Mouse (Mus musculus) midbrain, embryonic 10.5 days (tissue): ENCODE measurements around the gene A730015C16Rik. TPM values are rescaled to one million over a fixed set of nuclear protein-coding genes. Genes with fewer than 3 reads are reported as not detected.

Experiments
- DNase-seq: peaks from one replicate; pipeline ENCODE4 v3.0.0-alpha.2; 2017; ENCODE audit warnings: low spot score
- H3K27ac ChIP-seq: fragments of 300-500 bp; sonication (generic); replicated peaks from 2 replicates; pipeline ENCODE4 v1.5.1; 2016; ENCODE audit warnings: mild to moderate bottlenecking
- H3K27me3 ChIP-seq: fragments of 300-500 bp; sonication (generic); 2 replicates; pipeline ENCODE4 v1.6.1; 2016; ENCODE audit warnings: low read depth, mild to moderate bottlenecking; ENCODE audit not compliant: poor library complexity, severe bottlenecking
- H3K36me3 ChIP-seq: fragments of 300-500 bp; sonication (generic); 2 replicates; pipeline ENCODE4 v1.6.1; 2016; ENCODE audit warnings: mild to moderate bottlenecking, moderate library complexity
- H3K4me1 ChIP-seq: fragments of 300-500 bp; sonication (generic); 2 replicates; pipeline ENCODE4 v1.6.1; 2016
- H3K4me3 ChIP-seq: fragments of 300-500 bp; sonication (generic); 2 replicates; pipeline ENCODE4 v1.5.1; 2016; ENCODE audit warnings: mild to moderate bottlenecking, moderate library complexity
- H3K9me3 ChIP-seq: fragments of 300-500 bp; sonication (generic); replicated peaks from 2 replicates; pipeline ENCODE4 v1.6.1; 2016; ENCODE audit warnings: mild to moderate bottlenecking
- WGBS: fragments of 180-500 bp; shearing (Covaris S2); methylation state at CpG from one replicate; pipeline ENCODE4 v1.1.7; 2016; 5-methylcytosine and 5-hydroxymethylcytosine counted together
- polyA plus RNA-seq: library from polyadenylated mRNA; unstranded; fragments of >200 nt; fragmentation: Nextera tagmentation; extraction: Ambion mirVana; gene quantifications from 2 replicates; pipeline ENCODE4 v1.2.1, GENCODE M21; 2016

Gene A730015C16Rik
- 1.5 and 1.8 TPM in 2 replicates for polyA plus RNA-seq

- Histone ChIP-seq H3K4me1 (peaks cover 33% of the 10 kb centered on the region), H3K36me3 (peaks cover 32% of the 10 kb centered on the region), H3K4me3 (peak within 1 kb of the TSS; percentile 91), H3K27ac (peak within 1 kb of the TSS; percentile 86), H3K9me3 (no peaks in the 10 kb centered on the region), H3K27me3 (no peaks in the 10 kb centered on the region)
- no peak for DNase-seq
- WGBS, result 15% methylated on average over 20 of the region's 20 CpGs
Observed at GRCm38 (mm10) chr4:108848505-108848848, at the start of gene A730015C16Rik. TSS of gene A730015C16Rik (minus strand) at chr4:108848619.

DNA sequence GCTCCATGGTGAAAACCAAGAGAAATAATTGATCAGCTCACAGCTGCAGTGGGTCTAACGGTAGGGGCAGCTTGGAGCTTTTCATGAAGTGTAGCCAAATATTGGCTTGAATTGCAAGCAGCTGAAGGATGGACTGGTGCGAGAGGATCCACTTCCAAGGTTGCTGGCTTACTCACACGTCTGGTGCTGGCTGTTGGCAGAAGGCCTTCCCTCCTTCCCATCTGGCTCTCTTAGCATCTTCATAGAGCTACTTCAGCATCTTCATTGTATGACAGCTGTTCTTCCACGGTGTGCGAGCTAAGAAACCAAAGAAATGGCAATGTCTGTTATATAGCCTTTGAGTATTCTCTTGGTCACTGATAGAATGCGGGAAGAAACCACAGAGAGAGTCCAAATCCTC is 42.5 kb upstream of the A730015C16Rik start:
- Histone ChIP-seq H3K27ac (no peak overlapping the region), H3K27me3 (no peaks in the 10 kb centered on the region), H3K36me3 (no peaks in the 10 kb centered on the region), H3K4me1 (peaks cover 5% of the 10 kb centered on the region; the same call in 1 of the 2 replicates), H3K9me3 (no peaks in the 10 kb centered on the region), H3K4me3 (no peak overlapping the region)
- 91% methylated on average over 6 of the region's 6 CpGs for WGBS
- DNase-seq, result no peak

- H3K9me3 ChIP-seq, result no peaks in the 10 kb centered on the region
- no peaks in the 10 kb centered on the region for H3K27me3 ChIP-seq
- WGBS, result 89% methylated on average over 4 of the region's 4 CpGs
- no peaks in the 10 kb centered on the region for H3K36me3 ChIP-seq
- no peak for DNase-seq
- 0 out of 2 replicates have a peak, but pooled peaks cover 4% of the 10 kb centered on the region for H3K4me1 ChIP-seq
- no peak overlapping the region for H3K4me3 ChIP-seq
- H3K27ac ChIP-seq, result no peak overlapping the region
Observed at GRCm38 (mm10) chr4:108887456-108887855, 39.0 kb upstream of the A730015C16Rik start.

GRCm38 (mm10) chr4:108883815-108884214 is 35.4 kb upstream of the A730015C16Rik start:
- H3K9me3 ChIP-seq, result no peaks in the 10 kb centered on the region
- H3K36me3 ChIP-seq, result no peaks in the 10 kb centered on the region
- 73% methylated on average over 13 of the region's 13 CpGs for WGBS
- peaks cover 17% of the 10 kb centered on the region for H3K4me1 ChIP-seq
- H3K27ac ChIP-seq, result no peak overlapping the region
- peak; percentile 18 for DNase-seq
- peaks cover 17% of the 10 kb centered on the region for H3K27me3 ChIP-seq
- no peak overlapping the region for H3K4me3 ChIP-seq

DNA sequence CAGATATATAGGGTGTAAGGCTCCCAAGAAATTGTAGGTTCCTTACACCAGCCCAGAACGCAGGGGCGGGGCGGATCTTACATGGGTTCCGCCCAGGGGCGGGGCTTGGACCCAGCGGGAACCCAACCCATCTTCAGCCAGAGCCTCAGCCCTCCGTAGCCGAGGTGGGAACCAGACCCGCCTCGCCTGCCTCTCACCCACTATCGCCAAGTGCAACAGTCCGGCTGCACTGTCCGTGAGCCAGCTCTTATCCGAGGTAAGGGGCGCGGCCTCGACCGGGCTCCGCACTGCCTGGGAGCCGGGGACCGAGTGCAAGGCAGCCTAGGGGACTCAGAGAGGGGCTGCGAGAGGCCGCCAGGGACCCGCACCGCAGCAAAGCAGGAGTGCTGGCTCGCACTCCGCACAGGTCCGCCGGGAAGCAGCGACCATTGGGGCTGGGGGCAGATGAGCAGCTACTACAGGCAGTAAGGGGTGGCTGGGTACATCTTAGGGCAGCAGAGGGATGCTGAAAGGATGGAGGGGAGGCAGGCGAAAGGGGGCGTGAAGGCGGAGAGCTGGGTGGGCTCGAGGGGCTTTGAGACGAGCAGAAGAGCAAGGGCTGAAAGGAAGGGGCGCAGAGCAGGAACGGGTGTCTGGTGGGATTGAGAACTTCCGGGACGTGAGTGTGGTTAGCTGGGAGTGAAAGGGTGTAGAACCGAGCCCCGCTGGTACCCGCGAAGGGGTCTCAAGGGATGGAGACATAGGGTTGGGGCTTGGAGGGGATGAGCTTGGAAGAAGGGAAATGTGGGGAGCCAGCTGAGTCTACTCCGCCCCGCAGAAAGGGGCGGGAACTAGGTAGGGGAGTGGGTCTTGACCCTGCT is 30.8 kb upstream of the A730015C16Rik start, which contains the start of gene Rab3b:
Gene Rab3b, plus strand, starts transcription at position 101 of the 860 bp plus-strand sequence.
- Histone ChIP-seq H3K36me3 (no peaks in the 10 kb centered on the region), H3K4me1 (peaks cover 17% of the 10 kb centered on the region), H3K27ac (peak within 1 kb of the TSS; percentile 74), H3K9me3 (no peaks in the 10 kb centered on the region), H3K4me3 (peak within 1 kb of the TSS; percentile 80), H3K27me3 (peaks cover 31% of the 10 kb centered on the region)
- WGBS, result under 1% methylated on average over 46 of the region's 46 CpGs
- peak; percentile 73 for DNase-seq

- DNase-seq, result no peak
- Histone ChIP-seq H3K36me3 (no peaks in the 10 kb centered on the region), H3K9me3 (no peaks in the 10 kb centered on the region), H3K27me3 (peaks cover 31% of the 10 kb centered on the region), H3K4me3 (no peak overlapping the region), H3K27ac (no peak overlapping the region), H3K4me1 (peaks cover 13% of the 10 kb centered on the region)
- WGBS, result 78% methylated on average over 6 of the region's 6 CpGs
Observed at GRCm38 (mm10) chr4:108877901-108878300, 29.5 kb upstream of the A730015C16Rik start.

- no peaks in the 10 kb centered on the region for H3K4me1 ChIP-seq
- no peak overlapping the region for H3K27ac ChIP-seq
- WGBS, result 87% methylated on average over 5 of the region's 5 CpGs
- no peaks in the 10 kb centered on the region for H3K36me3 ChIP-seq
- H3K9me3 ChIP-seq, result no peaks in the 10 kb centered on the region
- peaks cover 14% of the 10 kb centered on the region for H3K27me3 ChIP-seq
- no peak overlapping the region for H3K4me3 ChIP-seq
- no peak for DNase-seq
Observed at GRCm38 (mm10) chr4:108873746-108874145, 25.3 kb upstream of the A730015C16Rik start.

- H3K4me3 ChIP-seq, result no peak overlapping the region
- 37% methylated on average over 10 of the region's 10 CpGs for WGBS
- DNase-seq, result peak; percentile 71
- no peak overlapping the region for H3K27ac ChIP-seq
- no peaks in the 10 kb centered on the region for H3K4me1 ChIP-seq
- H3K27me3 ChIP-seq, result no peaks in the 10 kb centered on the region
- no peaks in the 10 kb centered on the region for H3K9me3 ChIP-seq
- no peaks in the 10 kb centered on the region for H3K36me3 ChIP-seq
Observed at GRCm38 (mm10) chr4:108869730-108870374, 21.4 kb upstream of the A730015C16Rik start.

GRCm38 (mm10) chr4:108866806-108867205 is 18.4 kb upstream of the A730015C16Rik start:
- WGBS, result 87% methylated on average over 7 of the region's 7 CpGs
- no peak for DNase-seq
- Histone ChIP-seq H3K4me1 (no peaks in the 10 kb centered on the region), H3K27me3 (no peaks in the 10 kb centered on the region), H3K9me3 (no peaks in the 10 kb centered on the region), H3K36me3 (peaks cover 26% of the 10 kb centered on the region), H3K4me3 (no peak overlapping the region), H3K27ac (no peak overlapping the region)

DNA sequence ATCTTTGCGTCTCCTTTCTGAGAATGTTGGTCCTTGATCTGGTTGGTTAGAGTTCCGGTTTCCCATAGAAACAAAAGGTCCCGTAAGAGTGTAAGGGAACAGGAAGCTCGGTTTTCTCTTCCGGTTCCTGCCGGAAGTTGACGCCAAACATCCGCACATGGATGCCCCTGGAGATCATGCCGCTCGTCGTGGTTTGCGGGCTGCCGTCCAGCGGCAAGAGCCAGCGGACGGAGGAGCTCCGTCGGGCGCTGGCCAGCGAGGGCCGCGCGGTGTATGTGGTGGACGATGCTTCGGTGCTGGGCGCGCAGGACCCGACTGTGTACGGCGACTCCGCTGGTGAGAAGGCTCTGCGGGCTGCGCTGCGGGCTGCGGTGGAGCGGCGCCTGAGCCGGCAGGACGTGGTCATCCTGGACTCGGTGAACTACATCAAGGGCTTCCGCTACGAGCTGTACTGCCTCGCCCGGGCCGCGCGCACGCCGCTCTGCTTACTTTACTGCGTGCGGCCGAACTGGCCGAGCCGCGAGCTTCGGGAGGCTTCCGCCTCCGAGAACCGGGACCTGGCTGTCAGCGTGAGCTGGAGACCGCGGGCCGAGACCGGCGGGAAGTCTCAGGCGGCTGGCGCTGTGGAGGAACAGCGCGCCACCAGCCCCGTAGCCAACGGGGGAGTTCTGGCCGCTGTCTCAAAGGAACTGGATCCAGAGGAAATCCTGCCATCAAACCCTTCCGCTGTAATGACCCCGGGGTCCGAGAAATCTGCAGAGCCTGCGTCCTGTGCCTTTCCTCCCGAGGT is 509 bp downstream of the A730015C16Rik start, which contains the start of gene Kti12:
Gene Kti12, plus strand, starts transcription at position 71 of the 790 bp plus-strand sequence.
- Histone ChIP-seq H3K27ac (peak within 1 kb of the TSS; percentile 86), H3K4me1 (peaks cover 38% of the 10 kb centered on the region), H3K36me3 (peaks cover 26% of the 10 kb centered on the region), H3K4me3 (peak within 1 kb of the TSS; percentile 91), H3K27me3 (no peaks in the 10 kb centered on the region), H3K9me3 (no peaks in the 10 kb centered on the region)
- DNase-seq, result peak; percentile 85
- WGBS, result under 1% methylated on average over 77 of the region's 77 CpGs

DNA sequence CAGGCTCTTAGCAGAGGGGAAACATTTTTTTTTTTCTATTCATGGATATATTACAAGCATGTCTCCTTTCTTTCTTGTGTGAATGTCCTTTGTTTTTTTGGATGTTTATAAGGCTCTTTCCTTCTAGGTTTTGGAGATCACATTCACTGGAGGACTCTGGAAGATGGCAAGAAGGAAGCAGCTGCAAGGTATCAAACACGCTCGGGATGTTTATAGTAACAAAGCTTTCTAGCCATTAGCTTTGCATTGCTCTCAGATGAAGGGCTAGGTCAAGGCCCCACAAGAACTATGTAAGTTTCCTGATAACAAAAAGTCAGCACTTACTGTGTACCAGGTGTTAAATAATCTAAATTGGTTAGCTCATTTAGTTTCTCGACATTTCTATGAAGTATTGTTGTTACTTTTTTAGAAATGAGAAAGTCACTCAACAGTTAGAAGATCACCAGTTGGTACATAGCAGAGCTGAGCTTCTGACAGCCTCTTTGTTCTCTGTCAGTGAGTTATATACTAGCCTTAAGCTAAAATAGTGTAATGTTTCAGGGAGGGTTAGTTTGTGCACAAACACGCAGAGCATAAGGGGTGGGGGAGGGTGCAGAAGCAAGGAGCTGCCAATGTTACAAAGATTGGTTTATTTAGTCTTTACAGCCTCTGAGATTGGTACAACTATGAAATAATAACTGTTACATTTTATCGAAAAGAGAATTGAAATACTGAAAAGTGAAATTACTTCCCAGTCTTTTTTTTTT is 2.4 kb downstream of the A730015C16Rik start:
- no peaks in the 10 kb centered on the region for H3K9me3 ChIP-seq
- H3K4me3 ChIP-seq, result no peak overlapping the region
- no peaks in the 10 kb centered on the region for H3K27me3 ChIP-seq
- H3K27ac ChIP-seq, result no peak overlapping the region
- WGBS, result 91% methylated on average over 5 of the region's 5 CpGs
- no peak for DNase-seq
- peaks cover 26% of the 10 kb centered on the region for H3K36me3 ChIP-seq
- H3K4me1 ChIP-seq, result peaks cover 39% of the 10 kb centered on the region

GRCm38 (mm10) chr4:108843336-108843735 is 5.1 kb downstream of the A730015C16Rik start:
- Histone ChIP-seq H3K27me3 (no peaks in the 10 kb centered on the region), H3K4me1 (peaks cover 21% of the 10 kb centered on the region), H3K27ac (peak overlapping the region; percentile 46), H3K9me3 (no peaks in the 10 kb centered on the region), H3K36me3 (peaks cover 15% of the 10 kb centered on the region), H3K4me3 (no peak overlapping the region)
- DNase-seq, result no peak
